Mouse (Mus musculus) left cerebral cortex, adult 18-20 months (tissue): Measurements from ENCODE around the gene Cdc34. TPM values are rescaled to one million over a fixed set of nuclear protein-coding genes. Genes with fewer than 3 reads are reported as not detected.
"Not testable (repeated sequence)": the region's sequence is repeated elsewhere in the genome, so short reads cannot be mapped to it uniquely, and the experiment has no call there.

ENCODE experiments used
- DNase-seq, 2 experiments: peaks; one replicate each; pipeline ENCODE4 v3.0.0; 2021 to 2022; ENCODE audit warnings: low spot score in 2 of 2, mixed read lengths in 1 of 2
- total RNA-seq, 2 experiments: library from RNA; stranded (reverse); gene quantifications; 2 replicates each; pipeline ENCODE4 v1.2.3; 2021

Cdc34 gene
- total RNA-seq, 2 experiments from 2014 or later = 75.4 to 77.5 TPM

GRCm38 (mm10) chr10:79693580-79694378, 11.8 kb downstream of the Cdc34 start:
- no peak for DNase-seq

GRCm38 (mm10) chr10:79694379-79694655, 12.3 kb downstream of the Cdc34 start:
- no peak for DNase-seq

GRCm38 (mm10) chr10:79695231-79696128, 13.5 kb downstream of the Cdc34 start:
- DNase-seq = peak; percentile 60 to 69

GRCm38 (mm10) chr10:79696129-79696651, 14.2 kb downstream of the Cdc34 start:
- DNase-seq = no peak

- DNase-seq = no peak
Observed at GRCm38 (mm10) chr10:79697916-79698315, 15.9 kb downstream of the Cdc34 start.

GRCm38 (mm10) chr10:79698459-79698858, 16.5 kb downstream of the Cdc34 start:
- no peak for DNase-seq

GRCm38 (mm10) chr10:79700676-79701075, 18.7 kb downstream of the Cdc34 start:
- no peak for DNase-seq

GRCm38 (mm10) chr10:79701443-79702129, 19.6 kb downstream of the Cdc34 start:
- no peak for DNase-seq

- not testable (repeated sequence) for DNase-seq
Observed at GRCm38 (mm10) chr10:79702970-79703369, 21.0 kb downstream of the Cdc34 start.

GRCm38 (mm10) chr10:79703541-79703940, 21.5 kb downstream of the Cdc34 start:
- DNase-seq = no peak

GRCm38 (mm10) chr10:79704065-79704969, 22.3 kb downstream of the Cdc34 start, which contains the start of gene Bsg:
Gene Bsg, plus strand, starts transcription at chr10:79704491.
- peak; percentile 98 to 99 for DNase-seq

- no peak for DNase-seq
Observed at GRCm38 (mm10) chr10:79704970-79705360, 23.0 kb downstream of the Cdc34 start.

GRCm38 (mm10) chr10:79705951-79706350, 24.0 kb downstream of the Cdc34 start:
- DNase-seq = no peak

- DNase-seq = no peak
Observed at GRCm38 (mm10) chr10:79706406-79707094, 24.6 kb downstream of the Cdc34 start.

- no peak for DNase-seq
Observed at GRCm38 (mm10) chr10:79707162-79707561, 25.2 kb downstream of the Cdc34 start.

GRCm38 (mm10) chr10:79707759-79708158, 25.8 kb downstream of the Cdc34 start:
- DNase-seq = no peak

- DNase-seq = no peak
Observed at GRCm38 (mm10) chr10:79708668-79709067, 26.7 kb downstream of the Cdc34 start.

GRCm38 (mm10) chr10:79709307-79709706, 27.3 kb downstream of the Cdc34 start:
- DNase-seq = no peak

GRCm38 (mm10) chr10:79712029-79712428, 30.0 kb downstream of the Cdc34 start:
- no peak for DNase-seq
